ENCODE assay signal across 21 mouse cellular contexts in genomic region chr1:61540081-61540480, GRCm38 (mm10).
DNase-seq lines count a peak whose midpoint lies in the region; ATAC-seq and TF ChIP-seq lines count a peak whose summit lies in the region.
"Had no signal": no experiment of that assay in that cellular context is flagged by ENCODE, and none has a peak within 500 bp of the region (broad histone marks: within the 10 kb centered on the region; RNA-seq: fewer than 3 reads in every experiment).

No protein-coding gene starts in this region.

- TF ChIP-seq EP300 in lung, postnatal 0 days (IDR thresholded peaks at IDR 0.05) = no peak

- H3K27ac ChIP-seq in gastrocnemius, adult 2 months = no peak overlapping the region
- H3K27ac ChIP-seq in lung, postnatal 0 days (ENCODE audit: low read length) = no peak overlapping the region
- H3K27ac ChIP-seq in liver, embryonic 12.5 days = no peak overlapping the region
- H3K27ac ChIP-seq: heart, embryonic 15.5 days; kidney, embryonic 15.5 days; liver, embryonic 13.5 days; neural tube, embryonic 12.5 days had no signal

- WGBS in lung, postnatal 0 days = 73% methylated on average over 3 of the region's 3 CpGs
- 68% methylated on average over 3 of the region's 3 CpGs for WGBS in liver, embryonic 12.5 days (ENCODE audit: insufficient replicate concordance)

- no peak overlapping the region for H3K4me2 ChIP-seq in lung, postnatal 0 days (replicated peaks; ENCODE audit: low read depth, low read length)
- H3K4me2 ChIP-seq in liver, embryonic 12.5 days = no peak overlapping the region
- H3K4me2 ChIP-seq: heart, embryonic 15.5 days; kidney, embryonic 15.5 days; liver, embryonic 13.5 days; neural tube, embryonic 12.5 days had no signal

- DNase-seq in gastrocnemius, adult 2 months = peak; percentile 27
- DNase-seq in gastrocnemius, postnatal 4 days (ENCODE audit: low spot score in 2 of 2) = no peak
- peak; percentile 12 for DNase-seq in lung, postnatal 10 days
- DNase-seq in lung, postnatal 0 days (ENCODE audit: low spot score) = no peak
- DNase-seq in adipocyte (ENCODE audit: low spot score) = peak; percentile 2
- DNase-seq in skeletal muscle tissue, adult 2 months (ENCODE audit: low read depth, low spot score) = peak; percentile 19
- DNase-seq: adrenal gland, adult 2 months; B cell, adult 2 months; cerebellum, adult 9-11 months; gastrocnemius, postnatal 10 days; heart, postnatal 4 days; kidney, postnatal 4 days; liver, embryonic 13.5 days; right cerebral cortex, adult 18-20 months had no signal

- H3K36me3 ChIP-seq in lung, postnatal 0 days (ENCODE audit: insufficient read depth, low read length) = no peaks in the 10 kb centered on the region
- H3K36me3 ChIP-seq in liver, embryonic 12.5 days = no peaks in the 10 kb centered on the region
- H3K36me3 ChIP-seq: heart, embryonic 15.5 days; kidney, embryonic 15.5 days; liver, embryonic 13.5 days; neural tube, embryonic 12.5 days had no signal

- no peak for ATAC-seq in lung, postnatal 0 days
- ATAC-seq in liver, embryonic 12.5 days = no peak
- ATAC-seq: hindbrain, embryonic 16.5 days; intestine, embryonic 16.5 days had no signal

- no peak overlapping the region for H3K4me3 ChIP-seq in gastrocnemius, adult 2 months
- no peak overlapping the region for H3K4me3 ChIP-seq in lung, postnatal 0 days (ENCODE audit: low read depth, low read length)
- H3K4me3 ChIP-seq in liver, embryonic 12.5 days = no peak overlapping the region
- H3K4me3 ChIP-seq: erythroblast, embryonic 14.5 days; heart, embryonic 15.5 days; kidney, embryonic 15.5 days; liver, embryonic 13.5 days; neural tube, embryonic 12.5 days had no signal

- no peaks in the 10 kb centered on the region for H3K9me3 ChIP-seq in lung, postnatal 0 days (ENCODE audit: low read length)
- no peaks in the 10 kb centered on the region for H3K9me3 ChIP-seq in liver, embryonic 12.5 days (replicated peaks)
- H3K9me3 ChIP-seq: heart, embryonic 15.5 days; kidney, embryonic 15.5 days; liver, embryonic 13.5 days; neural tube, embryonic 12.5 days had no signal

- intact Hi-C loops in gastrocnemius, adult 2 months (cut with DNase I) = no loop called here

- TF ChIP-seq CTCF in gastrocnemius, adult 2 months (IDR thresholded peaks at IDR 0.05) = no peak
- no peak for TF ChIP-seq CTCF in lung, postnatal 0 days (IDR thresholded peaks at IDR 0.05)

- H3K27me3 ChIP-seq in lung, postnatal 0 days (replicated peaks; ENCODE audit: insufficient read depth, low read length) = no peaks in the 10 kb centered on the region
- no peaks in the 10 kb centered on the region for H3K27me3 ChIP-seq in liver, embryonic 12.5 days (replicated peaks)
- H3K27me3 ChIP-seq: heart, embryonic 15.5 days; kidney, embryonic 15.5 days; liver, embryonic 13.5 days; neural tube, embryonic 12.5 days had no signal

- no peaks in the 10 kb centered on the region for H3K4me1 ChIP-seq in lung, postnatal 0 days (ENCODE audit: insufficient read depth, low read depth, low read length)
- H3K4me1 ChIP-seq in liver, embryonic 12.5 days = peaks cover 6% of the 10 kb centered on the region; the same call in 1 of the 2 replicates
- H3K4me1 ChIP-seq: kidney, embryonic 15.5 days; liver, embryonic 13.5 days; neural tube, embryonic 12.5 days had no signal

- no peak overlapping the region for H3K9ac ChIP-seq in lung, postnatal 0 days (replicated peaks; ENCODE audit: low read depth)
- H3K9ac ChIP-seq in liver, embryonic 12.5 days = no peak overlapping the region
- H3K9ac ChIP-seq: heart, embryonic 15.5 days; kidney, embryonic 15.5 days; liver, embryonic 13.5 days; neural tube, embryonic 12.5 days had no signal

Comparison
In these comparisons a context has a peak if more than half of its experiments do, and no peak if none do; other contexts are left out.
1. DNase-seq: peak in gastrocnemius, adult 2 months (single experiment), lung, postnatal 10 days (single experiment), adipocyte (single experiment) and skeletal muscle tissue, adult 2 months (single experiment); none in gastrocnemius, postnatal 4 days (0 of 2) and lung, postnatal 0 days (single experiment).